Mouse (Mus musculus): ENCODE measurements around the gene Hsd17b10. TPM values are rescaled to one million over a fixed set of nuclear protein-coding genes. Genes with fewer than 3 reads are reported as not detected.

The Hsd17b10 gene
- polyA plus RNA-seq (2015; fragmentation: Nextera tagmentation; extraction: Ambion mirVana) = 214 and 242 TPM in 2 replicates

GRCm38 (mm10) chrX:152001737-152002710 lies at the start of gene Hsd17b10:
Gene Hsd17b10 (plus strand): TSS chrX:152001845.

DNA sequence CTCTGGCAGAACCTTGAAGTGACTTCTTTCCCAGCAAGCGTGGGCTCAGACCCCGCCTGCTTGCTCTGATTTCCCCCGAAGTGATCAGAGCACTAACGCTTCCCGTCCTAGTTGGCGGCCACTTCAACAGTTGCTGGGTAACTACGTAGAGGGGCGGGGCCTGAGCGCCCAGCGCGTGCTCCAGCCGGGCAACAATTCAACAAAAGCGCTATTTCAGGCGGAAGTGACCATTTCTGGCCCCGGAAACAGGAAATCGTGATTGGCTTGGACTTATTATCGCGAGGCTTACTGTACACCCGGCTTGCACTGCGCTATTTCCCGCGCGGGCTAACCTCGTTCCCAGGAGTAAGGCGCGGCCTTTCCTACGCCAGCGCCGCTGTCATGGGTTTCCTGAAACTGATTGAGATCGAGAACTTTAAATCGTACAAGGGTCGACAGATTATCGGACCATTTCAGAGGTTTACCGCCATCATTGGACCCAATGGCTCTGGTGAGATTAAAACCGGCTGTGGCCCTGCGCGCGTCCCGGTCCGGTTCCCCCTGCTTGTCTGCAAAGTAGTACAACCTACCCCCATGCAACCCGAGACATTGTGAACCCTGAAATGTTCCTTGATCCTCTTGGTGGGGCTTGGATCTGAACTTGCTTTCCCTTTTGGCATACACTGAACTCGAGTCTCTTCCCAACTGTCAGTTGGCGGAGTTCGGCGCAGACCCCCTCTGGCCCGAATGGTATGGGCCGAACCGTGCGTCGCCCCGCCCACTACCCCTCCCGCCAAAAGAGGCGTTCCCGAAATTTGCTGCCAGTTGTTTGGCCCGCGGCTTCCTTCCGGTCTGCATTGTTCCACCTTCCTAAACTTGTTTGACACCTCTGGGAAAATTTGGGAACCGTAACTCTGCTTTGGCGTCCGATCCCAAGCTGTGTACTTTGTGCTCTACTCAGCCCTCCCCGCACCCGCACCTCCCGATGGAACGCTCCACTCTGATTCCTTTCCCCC lies 14.8 kb downstream of the Hsd17b10 start, which contains the start of the genes Ribc1 and Smc1a:
Gene Ribc1, minus strand, starts transcription at position 145 of the 995 bp plus-strand sequence.
Gene Smc1a, plus strand, starts transcription at position 278 of the 995 bp plus-strand sequence.

Other genes starting within 250 kb of the Hsd17b10 start
- gene Huwe1, start 201.0 kb upstream of the Hsd17b10 start, polyA plus RNA-seq (2015; fragmentation: Nextera tagmentation; extraction: Ambion mirVana) = 16.6 and 24.0 TPM in 2 replicates
- gene Ribc1, start 14.4 kb downstream of the Hsd17b10 start, polyA plus RNA-seq (2015; fragmentation: Nextera tagmentation; extraction: Ambion mirVana) = 1.5 and 3.5 TPM in 2 replicates
- gene Smc1a, start 14.6 kb downstream of the Hsd17b10 start, polyA plus RNA-seq (2015; fragmentation: Nextera tagmentation; extraction: Ambion mirVana) = 42.3 and 50.2 TPM in 2 replicates
- 6.1 and 7.6 TPM in 2 replicates for gene Iqsec2, start 142.4 kb downstream of the Hsd17b10 start, polyA plus RNA-seq (2015; fragmentation: Nextera tagmentation; extraction: Ambion mirVana)
- gene Kdm5c, start 231.2 kb downstream of the Hsd17b10 start, polyA plus RNA-seq (2015; fragmentation: Nextera tagmentation; extraction: Ambion mirVana) = 16.0 and 21.4 TPM in 2 replicates